Mouse (Mus musculus) brain, embryonic 14.5 days (tissue): ENCODE data around the gene Cyp2u1. TPM values are rescaled to one million over a fixed set of nuclear protein-coding genes. Genes with fewer than 3 reads are reported as not detected.

Experiments used
- DNase-seq: peaks from one replicate; pipeline ENCODE4 v3.0.0-alpha.2; 2011; ENCODE audit warnings: low read depth
- CTCF ChIP-seq: fragments of 200-500 bp; IDR thresholded peaks from 2 replicates; pipeline ENCODE4 v1.5.1; 2012; ENCODE audit warnings: inconsistent platforms, mild to moderate bottlenecking, moderate library complexity, borderline replicate concordance; ENCODE audit not compliant: insufficient read depth, insufficient read length; ENCODE audit errors: extremely low read depth
- POLR2A ChIP-seq: fragments of 200-500 bp; IDR thresholded peaks from 2 replicates; pipeline ENCODE4 v1.6.1; 2012; ENCODE audit warnings: mild to moderate bottlenecking, inconsistent platforms, borderline replicate concordance; ENCODE audit not compliant: poor library complexity, insufficient read depth, insufficient read length, severe bottlenecking; ENCODE audit errors: extremely low read depth
- polyA plus RNA-seq: library from polyadenylated mRNA; depleted of rRNA; stranded (reverse); fragments of >200 nt; gene quantifications from 2 replicates; pipeline ENCODE4 v1.2.3, GENCODE M21; 2012

Gene Cyp2u1
- polyA plus RNA-seq, 1 experiment: 3.7 TPM

GRCm38 (mm10) chr3:131303320-131303714 is 290 bp upstream of the Cyp2u1 start:
- DNase-seq: no peak
- TF ChIP-seq CTCF: no peak
- TF ChIP-seq POLR2A: no peak

- peak; percentile 74 for DNase-seq
- no peak for TF ChIP-seq POLR2A
- TF ChIP-seq CTCF: peak; percentile 55; the same call in 1 of the 2 replicates
These were observed 3.1 kb downstream of the Cyp2u1 start for GRCm38 (mm10) chr3:131299908-131300307.

GRCm38 (mm10) chr3:131299078-131299477 is 3.9 kb downstream of the Cyp2u1 start:
- TF ChIP-seq CTCF: no peak
- TF ChIP-seq POLR2A: no peak
- DNase-seq: no peak

- no peak for DNase-seq
- no peak for TF ChIP-seq CTCF
- TF ChIP-seq POLR2A: no peak
These were observed 6.1 kb downstream of the Cyp2u1 start for GRCm38 (mm10) chr3:131296893-131297292.

GRCm38 (mm10) chr3:131295513-131296200 is 7.4 kb downstream of the Cyp2u1 start:
- TF ChIP-seq POLR2A (no peak), CTCF (no peak)
- no peak for DNase-seq

- DNase-seq: no peak
- TF ChIP-seq POLR2A: no peak
- no peak for TF ChIP-seq CTCF
These were observed 8.5 kb downstream of the Cyp2u1 start for GRCm38 (mm10) chr3:131294503-131294902.

GRCm38 (mm10) chr3:131292959-131293358 is 10.1 kb downstream of the Cyp2u1 start:
- no peak for TF ChIP-seq CTCF
- TF ChIP-seq POLR2A: no peak
- DNase-seq: no peak

- no peak for DNase-seq
- TF ChIP-seq CTCF (no peak), POLR2A (no peak)
These were observed 10.7 kb downstream of the Cyp2u1 start for GRCm38 (mm10) chr3:131292349-131292748.

- TF ChIP-seq CTCF: no peak
- no peak for TF ChIP-seq POLR2A
These were observed 11.1 kb downstream of the Cyp2u1 start for GRCm38 (mm10) chr3:131291890-131292289.

GRCm38 (mm10) chr3:131274151-131274550 is 28.9 kb downstream of the Cyp2u1 start:
- no peak for DNase-seq
- TF ChIP-seq POLR2A (no peak), CTCF (no peak)

More at GRCm38 (mm10) chr3:131291890-131292289, 11.1 kb downstream of the Cyp2u1 start:
- no peak for DNase-seq

GRCm38 (mm10) chr3:131272374-131273100 is 30.5 kb downstream of the Cyp2u1 start:
- no peak for DNase-seq
- TF ChIP-seq POLR2A (no peak), CTCF (no peak)

- peak; percentile 94 for DNase-seq
- TF ChIP-seq POLR2A (peak; percentile 19; the same call in 1 of the 2 replicates), CTCF (no peak)
These were observed 31.3 kb downstream of the Cyp2u1 start, which contains the start of gene Hadh for GRCm38 (mm10) chr3:131271559-131272373. Gene Hadh, minus strand, starts transcription at chr3:131272101.

- peak; percentile 19; the same call in 1 of the 2 replicates for TF ChIP-seq CTCF
- no peak for TF ChIP-seq POLR2A
- DNase-seq: peak; percentile 35
These were observed 31.9 kb downstream of the Cyp2u1 start for GRCm38 (mm10) chr3:131271157-131271556.
